Mouse (Mus musculus) gastrocnemius, postnatal 14 days (tissue): ENCODE measurements at regions not wholly inside any gene's neighbourhood (a gene's known extent, or its start where the extent isn't known, plus 50 kb on each side); places are given as distances from the start of the nearest gene placed in this dataset.

Source experiments
- DNase-seq: peaks from one replicate; pipeline ENCODE4 v3.0.0; 2021; ENCODE audit warnings: mixed read lengths
- intact Hi-C: fragments of 180-260 bp; cut with DNase I; formaldehyde crosslinking; loops from one replicate; pipeline ENCODE4 v1.15.1; 2025; ENCODE audit warnings: low total_unique reads

DNA sequence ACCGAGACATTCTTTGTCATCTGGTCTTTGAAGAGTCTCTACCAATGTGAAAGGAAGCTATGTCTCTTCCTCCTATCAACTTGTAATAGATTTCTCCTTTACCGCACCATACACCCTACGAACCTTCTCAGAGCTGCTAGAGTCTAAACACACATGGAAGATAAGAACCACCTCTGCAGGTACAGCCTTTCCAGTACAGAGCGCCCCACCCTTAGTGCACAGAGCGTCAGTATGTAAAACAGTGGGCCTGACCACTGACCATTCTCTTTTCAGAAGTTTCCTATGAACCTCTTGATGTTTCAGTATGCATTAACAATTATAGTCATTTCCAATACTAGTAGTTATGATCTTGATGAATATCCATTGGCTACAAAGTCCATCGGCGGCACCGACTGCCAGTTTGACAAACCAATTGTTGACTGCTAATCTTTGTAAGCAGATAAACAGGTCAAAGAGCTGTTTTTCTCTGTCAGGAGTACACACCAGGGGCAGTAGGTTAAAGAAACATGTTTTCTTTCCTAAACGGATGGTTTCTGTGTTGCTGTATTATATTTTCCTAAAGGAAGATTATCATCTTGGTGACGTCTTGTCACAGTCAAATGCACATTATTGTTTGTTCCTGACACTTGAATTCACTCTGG is 50.1 kb upstream of the Crot start:
- DNase-seq: no peak
- intact Hi-C loops: loop anchor here (10.0 kb wide), 1 partner anchor 112 kb away; no protein-coding TSS in a partner anchor
